Mouse (Mus musculus) cerebellum, postnatal 36 days (tissue): Measurements from ENCODE around the gene Pla2g5.
A peak's percentile ranks its signal among the peaks of the same experiment; 100 is the strongest.
"Not testable (repeated sequence)": the region's sequence is repeated elsewhere in the genome, so short reads cannot be mapped to it uniquely, and the experiment has no call there.

Experiments
- DNase-seq, 2 experiments: peaks; one replicate each; pipeline ENCODE4 v3.0.0; 2021 to 2022; ENCODE audit warnings: mixed read lengths in 2 of 2

The Pla2g5 gene

GRCm38 (mm10) chr4:138863344-138863998 lies at the start of gene Pla2g5:
Pla2g5 (minus strand) TSS chr4:138863482.
- DNase-seq: no peak

- no peak for DNase-seq
Observed at GRCm38 (mm10) chr4:138905624-138906337, 42.5 kb upstream of the Pla2g5 start.

GRCm38 (mm10) chr4:138899361-138899760 lies 36.1 kb upstream of the Pla2g5 start:
- DNase-seq: no peak

GRCm38 (mm10) chr4:138893789-138894188 lies 30.5 kb upstream of the Pla2g5 start:
- not testable (repeated sequence) for DNase-seq

GRCm38 (mm10) chr4:138892655-138893054 lies 29.4 kb upstream of the Pla2g5 start:
- DNase-seq: peak in 1 of 2 experiments; percentile 20

GRCm38 (mm10) chr4:138889635-138890034 lies 26.4 kb upstream of the Pla2g5 start:
- DNase-seq: no peak

- DNase-seq: no peak
Observed at GRCm38 (mm10) chr4:138889165-138889564, 25.9 kb upstream of the Pla2g5 start.

GRCm38 (mm10) chr4:138884261-138884660 lies 21.0 kb upstream of the Pla2g5 start:
- DNase-seq: peak; percentile 81 to 87

- DNase-seq: no peak
Observed at GRCm38 (mm10) chr4:138882179-138882578, 18.9 kb upstream of the Pla2g5 start.

- no peak for DNase-seq
Observed at GRCm38 (mm10) chr4:138880811-138881584, 17.7 kb upstream of the Pla2g5 start.

GRCm38 (mm10) chr4:138879808-138880207 lies 16.5 kb upstream of the Pla2g5 start:
- DNase-seq: no peak

- no peak for DNase-seq
Observed at GRCm38 (mm10) chr4:138878783-138879182, 15.5 kb upstream of the Pla2g5 start.

- no peak for DNase-seq
Observed at GRCm38 (mm10) chr4:138877731-138878130, 14.4 kb upstream of the Pla2g5 start, which contains the start of gene Pla2g2e. Pla2g2e (plus strand) TSS chr4:138877942.

GRCm38 (mm10) chr4:138875986-138876385 lies 12.7 kb upstream of the Pla2g5 start:
- DNase-seq: no peak

- not testable (repeated sequence) for DNase-seq
Observed at GRCm38 (mm10) chr4:138875275-138875674, 12.0 kb upstream of the Pla2g5 start.

- no peak for DNase-seq
Observed at GRCm38 (mm10) chr4:138873864-138874263, 10.6 kb upstream of the Pla2g5 start, which contains the start of gene Gm13030. Gm13030 (minus strand) TSS chr4:138873964.

- no peak for DNase-seq
Observed at GRCm38 (mm10) chr4:138868666-138869065, 5.4 kb upstream of the Pla2g5 start.

GRCm38 (mm10) chr4:138866413-138866812 lies 3.1 kb upstream of the Pla2g5 start:
- peak; percentile 59 to 81 for DNase-seq

- DNase-seq: no peak
Observed at GRCm38 (mm10) chr4:138865991-138866390, 2.7 kb upstream of the Pla2g5 start.

- DNase-seq: no peak
Observed at GRCm38 (mm10) chr4:138865092-138865491, 1.8 kb upstream of the Pla2g5 start.

GRCm38 (mm10) chr4:138859728-138860127 lies 3.6 kb downstream of the Pla2g5 start:
- peak; percentile 88 to 91 for DNase-seq

- DNase-seq: peak; percentile 41 to 46
Observed at GRCm38 (mm10) chr4:138859245-138859644, 4.0 kb downstream of the Pla2g5 start.

GRCm38 (mm10) chr4:138858446-138858845 lies 4.8 kb downstream of the Pla2g5 start:
- peak in 1 of 2 experiments; percentile 23 for DNase-seq
